In the genomic region with DNA sequence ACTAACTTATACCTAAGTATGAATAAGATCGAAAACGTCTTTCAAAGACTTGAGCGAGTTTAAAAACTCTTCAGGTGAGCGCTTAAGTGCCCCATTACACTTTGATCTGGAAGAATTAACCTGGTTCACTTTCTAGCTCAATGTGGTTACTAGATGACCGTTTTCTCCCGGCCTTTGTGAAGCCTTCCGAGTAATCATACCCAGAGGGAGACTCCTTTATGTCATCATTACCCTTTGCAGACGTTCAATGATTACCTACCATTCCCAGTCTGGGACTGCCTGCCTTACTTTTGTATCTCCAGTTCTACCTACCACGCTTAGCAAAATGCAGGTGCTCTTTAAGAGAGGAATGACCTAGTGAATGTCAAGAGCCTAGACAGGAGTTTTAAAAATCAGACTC, we compare ENCODE assay signal across 8 mouse cellular contexts. TPM values are rescaled to one million over a fixed set of nuclear protein-coding genes. Genes with fewer than 3 reads are reported as not detected.
A peak's percentile ranks its signal among the peaks of the same experiment; 100 is the strongest.
DNase-seq lines count a peak whose midpoint lies in the region; ATAC-seq and TF ChIP-seq lines count a peak whose summit lies in the region.

TSS of gene Ppm1b (plus strand) at position 301 of the 400 bp plus-strand sequence.

- no peak for DNase-seq in kidney, postnatal 10 days
- no peak for DNase-seq in adrenal gland, adult 8-10 months
- no peak for DNase-seq in gastrocnemius, adult 2 months
- DNase-seq in hindbrain, postnatal 0 days (ENCODE audit: low spot score), result no peak
- no peak for DNase-seq in ovary, postnatal 14 days (ENCODE audit: low spot score)
- DNase-seq in retina, embryonic 14.5 days (ENCODE audit: low spot score), result no peak

- H3K9ac ChIP-seq in kidney, embryonic 14.5 days (ENCODE audit: low read depth, low read length), result peak within 1 kb of the TSS; percentile 56
- H3K9ac ChIP-seq in hindbrain, postnatal 0 days (replicated peaks; ENCODE audit: low read length), result peak within 1 kb of the TSS; percentile 51
- H3K9ac ChIP-seq in liver, embryonic 15.5 days, result peak within 1 kb of the TSS; percentile 66

- peak within 1 kb of the TSS; percentile 71 for H3K4me2 ChIP-seq in kidney, embryonic 14.5 days (replicated peaks; ENCODE audit: low read depth, low read length)
- peak within 1 kb of the TSS; percentile 75 for H3K4me2 ChIP-seq in hindbrain, postnatal 0 days (ENCODE audit: low read depth, low read length)
- H3K4me2 ChIP-seq in liver, embryonic 15.5 days, result peak within 1 kb of the TSS; percentile 74

- TF ChIP-seq CTCF in gastrocnemius, adult 2 months (IDR thresholded peaks at IDR 0.05), result no peak
- TF ChIP-seq CTCF in hindbrain, postnatal 0 days (IDR thresholded peaks at IDR 0.05; ENCODE audit: low read depth), result no peak

- no peaks in the 10 kb centered on the region for H3K36me3 ChIP-seq in kidney, embryonic 14.5 days (ENCODE audit: control insufficient read depth, insufficient read depth, low read length)
- no peaks in the 10 kb centered on the region for H3K36me3 ChIP-seq in hindbrain, postnatal 0 days (ENCODE audit: insufficient read depth, low read length)
- H3K36me3 ChIP-seq in liver, embryonic 15.5 days (replicated peaks), result 0 out of 2 replicates have a peak, but pooled peaks cover under 1% of the 10 kb centered on the region

- ATAC-seq in kidney, embryonic 14.5 days (ENCODE audit: low FRiP score, low TSS enrichment), result no peak
- ATAC-seq in hindbrain, postnatal 0 days, result no peak
- no peak for ATAC-seq in liver, embryonic 15.5 days (ENCODE audit: insufficient read depth)

- H3K4me1 ChIP-seq in kidney, embryonic 14.5 days (ENCODE audit: control insufficient read depth, insufficient read depth, low read length), result peaks cover 16% of the 10 kb centered on the region
- H3K4me1 ChIP-seq in hindbrain, postnatal 0 days (ENCODE audit: insufficient read depth, low read length), result peaks cover 22% of the 10 kb centered on the region; the same call in 1 of the 2 replicates
- peaks cover 33% of the 10 kb centered on the region for H3K4me1 ChIP-seq in liver, embryonic 15.5 days (replicated peaks)

- H3K4me3 ChIP-seq in kidney, embryonic 14.5 days (ENCODE audit: low read length), result peak within 1 kb of the TSS; percentile 45
- peak within 1 kb of the TSS; percentile 89 for H3K4me3 ChIP-seq in gastrocnemius, adult 2 months
- H3K4me3 ChIP-seq in hindbrain, postnatal 0 days (ENCODE audit: low read length), result peak within 1 kb of the TSS; percentile 73
- peak within 1 kb of the TSS; percentile 99 for H3K4me3 ChIP-seq in liver, embryonic 15.5 days (replicated peaks)

- no peaks in the 10 kb centered on the region for H3K27me3 ChIP-seq in kidney, embryonic 14.5 days (ENCODE audit: control insufficient read depth, insufficient read depth, low read length)
- no peaks in the 10 kb centered on the region for H3K27me3 ChIP-seq in hindbrain, postnatal 0 days (ENCODE audit: insufficient read depth, low read length)
- no peaks in the 10 kb centered on the region for H3K27me3 ChIP-seq in liver, embryonic 15.5 days

- no peaks in the 10 kb centered on the region for H3K9me3 ChIP-seq in kidney, embryonic 14.5 days (ENCODE audit: control insufficient read depth, low read length)
- no peaks in the 10 kb centered on the region for H3K9me3 ChIP-seq in hindbrain, postnatal 0 days (ENCODE audit: low read length)
- H3K9me3 ChIP-seq in liver, embryonic 15.5 days (replicated peaks), result no peaks in the 10 kb centered on the region

- intact Hi-C loops in gastrocnemius, adult 2 months (cut with DNase I), result loop anchor here (2.0 to 10.0 kb wide), 4 partner anchors 41 to 162 kb away; partner anchors contain the start of gene Lrpprc

- H3K27ac ChIP-seq in kidney, embryonic 14.5 days (ENCODE audit: low read depth, low read length), result peak within 1 kb of the TSS; percentile 93
- H3K27ac ChIP-seq in gastrocnemius, adult 2 months, result peak within 1 kb of the TSS; percentile 96
- H3K27ac ChIP-seq in hindbrain, postnatal 0 days, result peak within 1 kb of the TSS; percentile 88
- H3K27ac ChIP-seq in liver, embryonic 15.5 days (replicated peaks), result peak within 1 kb of the TSS; percentile 96

- 28% methylated on average over 9 of the region's 9 CpGs for WGBS in kidney, embryonic 14.5 days
- 30% methylated on average over 9 of the region's 9 CpGs for WGBS in hindbrain, postnatal 0 days
- WGBS in liver, embryonic 15.5 days (ENCODE audit: insufficient replicate concordance), result 27% methylated on average over 9 of the region's 9 CpGs

RNA-seq across cellular contexts. Expression of gene Ppm1b, which starts in this region (rescaled TPM):
- polyA plus RNA-seq in kidney, embryonic 14.5 days (2014; fragmentation: Nextera tagmentation; extraction: Ambion mirVana), result 54.4 and 79.3 TPM in 2 replicates
- 100 to 1,000 TPM; 119 to 138 (median 130) TPM for total RNA-seq in adrenal gland, adult 8-10 months (2022)
- total RNA-seq in gastrocnemius, adult 2 months (2021), result 100 to 1,000 TPM; 165 to 223 TPM
- 48.1 and 49.1 TPM in 2 replicates for total RNA-seq in hindbrain, postnatal 0 days (2014; rRNA removed)
- polyA plus RNA-seq in hindbrain, postnatal 0 days (2015; fragmentation: Nextera tagmentation; extraction: Ambion mirVana), result 61.8 and 62.6 TPM in 2 replicates
- 52.7 and 58.7 TPM in 2 replicates for polyA plus RNA-seq in liver, embryonic 15.5 days (2015; fragmentation: Nextera tagmentation; extraction: Ambion mirVana)

Comparison
In these comparisons a context has a peak if more than half of its experiments do, and no peak if none do; other contexts are left out.
1. H3K4me3 ChIP-seq: peak in every context shown above with its lines; median percentile 99 in liver, embryonic 15.5 days; 89 in gastrocnemius, adult 2 months; 73 in hindbrain, postnatal 0 days; 45 in kidney, embryonic 14.5 days.